Comparison of ENCODE assay signal across 8 mouse cellular contexts in the genomic region with DNA sequence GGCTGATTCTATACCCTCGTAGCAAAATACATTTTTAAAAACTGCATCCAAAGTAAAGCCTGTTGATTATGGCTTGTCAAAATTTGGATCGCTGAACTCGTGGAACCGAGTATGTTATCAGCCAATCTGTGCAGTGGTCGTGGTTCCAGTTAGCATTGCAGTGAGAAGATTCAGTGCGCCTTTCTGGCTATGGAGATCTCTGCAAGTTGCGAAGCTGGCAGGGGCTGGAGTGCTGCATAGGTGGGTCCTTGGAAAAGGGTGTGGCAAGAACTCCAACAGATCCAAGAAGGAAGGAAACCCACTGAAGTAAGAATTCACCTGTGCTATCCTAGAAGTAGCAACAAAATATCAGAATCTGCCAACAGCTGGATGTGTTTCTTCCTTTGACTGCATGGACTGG. TPM values are rescaled to one million over a fixed set of nuclear protein-coding genes. Genes with fewer than 3 reads are reported as not detected.
DNase-seq lines count a peak whose midpoint lies in the region; ATAC-seq and TF ChIP-seq lines count a peak whose summit lies in the region.

No protein-coding gene starts in this region.

- no peaks in the 10 kb centered on the region for H3K9me3 ChIP-seq in CH12.LX (replicated peaks; ENCODE audit: low read length)
- no peaks in the 10 kb centered on the region for H3K9me3 ChIP-seq in embryonic facial prominence, embryonic 14.5 days (ENCODE audit: control insufficient read depth, low read length)
- no peaks in the 10 kb centered on the region for H3K9me3 ChIP-seq in intestine, embryonic 16.5 days (ENCODE audit: control insufficient read depth, low read length)
- no peaks in the 10 kb centered on the region for H3K9me3 ChIP-seq in midbrain, embryonic 11.5 days (ENCODE audit: control insufficient read depth, low read length)

- no peak for TF ChIP-seq POLR2A in CH12.LX (IDR thresholded peaks at IDR 0.05; ENCODE audit: low read depth, low read length)

- H3K27ac ChIP-seq in CH12.LX (ENCODE audit: insufficient read depth, low read depth): no peak overlapping the region
- peak overlapping the region; percentile 97 for H3K27ac ChIP-seq in embryonic facial prominence, embryonic 14.5 days (replicated peaks; ENCODE audit: low read depth, low read length)
- peak overlapping the region; percentile 19; the same call in 1 of the 2 replicates for H3K27ac ChIP-seq in intestine, embryonic 16.5 days (ENCODE audit: low read length)
- no peak overlapping the region for H3K27ac ChIP-seq in midbrain, embryonic 11.5 days (ENCODE audit: low read depth, low read length)

- H3K4me1 ChIP-seq in CH12.LX (ENCODE audit: control insufficient read depth in 1 of 2, insufficient read depth in 2 of 2): peaks cover 0 to 16% of the 10 kb centered on the region in 2 experiments; a peak in 2 of 4 replicates
- H3K4me1 ChIP-seq in embryonic facial prominence, embryonic 14.5 days (ENCODE audit: control insufficient read depth, insufficient read depth, low read length): peaks cover 7% of the 10 kb centered on the region
- H3K4me1 ChIP-seq in intestine, embryonic 16.5 days (ENCODE audit: control insufficient read depth, insufficient read depth, low read length): 0 out of 2 replicates have a peak, but pooled peaks cover 6% of the 10 kb centered on the region
- peaks cover 6% of the 10 kb centered on the region for H3K4me1 ChIP-seq in midbrain, embryonic 11.5 days (ENCODE audit: control insufficient read depth, insufficient read depth, low read length)

- peaks cover 4% of the 10 kb centered on the region for H3K27me3 ChIP-seq in CH12.LX (replicated peaks)
- no peaks in the 10 kb centered on the region for H3K27me3 ChIP-seq in embryonic facial prominence, embryonic 14.5 days (replicated peaks; ENCODE audit: control insufficient read depth, insufficient read depth, low read length)
- no peaks in the 10 kb centered on the region for H3K27me3 ChIP-seq in intestine, embryonic 16.5 days (replicated peaks; ENCODE audit: control insufficient read depth, insufficient read depth, low read length)
- 0 out of 2 replicates have a peak, but pooled peaks cover 2% of the 10 kb centered on the region for H3K27me3 ChIP-seq in midbrain, embryonic 11.5 days (ENCODE audit: control insufficient read depth, insufficient read depth, low read length)

- peaks cover 8% of the 10 kb centered on the region for H3K79me2 ChIP-seq in CH12.LX (replicated peaks; ENCODE audit: control insufficient read depth, extremely low read depth, insufficient read depth, poor library complexity, severe bottlenecking)

- ATAC-seq in embryonic facial prominence, embryonic 14.5 days (ENCODE audit: low read depth): no peak
- no peak for ATAC-seq in intestine, embryonic 16.5 days
- ATAC-seq in midbrain, embryonic 11.5 days (ENCODE audit: low FRiP score): no peak

- WGBS in embryonic facial prominence, embryonic 14.5 days: under 1% methylated on average over 7 of the region's 7 CpGs
- 2% methylated on average over 7 of the region's 7 CpGs for WGBS in intestine, embryonic 16.5 days
- 11% methylated on average over 7 of the region's 7 CpGs for WGBS in midbrain, embryonic 11.5 days

- TF ChIP-seq EP300 in CH12.LX (IDR thresholded peaks at IDR 0.05; ENCODE audit: low read length): no peak

- in situ Hi-C loops in CH12.LX (cut with MboI; ENCODE audit: low pct_ligation_motif_present, low pct_unique_long_range_greater_than_20kb, low sequenced_read_pairs): no loop called here

- TF ChIP-seq CTCF in CH12.LX (conservative IDR thresholded peaks at IDR 0.05 in 1 of 2, IDR thresholded peaks at IDR 0.05 in 1 of 2; ENCODE audit: low read depth in 2 of 2, low read length in 2 of 2): no peak

- peak overlapping the region; percentile 74 to 85 (median 82) for H3K4me3 ChIP-seq in CH12.LX (replicated peaks in 1 of 3; ENCODE audit: low read depth in 2 of 3, low read length in 2 of 3, poor library complexity in 1 of 3)
- H3K4me3 ChIP-seq in embryonic facial prominence, embryonic 14.5 days (ENCODE audit: low read depth, low read length): peak overlapping the region; percentile 82
- peak overlapping the region; percentile 92 for H3K4me3 ChIP-seq in intestine, embryonic 16.5 days (ENCODE audit: low read length)
- peak overlapping the region; percentile 92 for H3K4me3 ChIP-seq in midbrain, embryonic 11.5 days (ENCODE audit: low read depth, low read length)

- DNase-seq in adrenal gland, postnatal 10 days: peak; percentile 8
- no peak for DNase-seq in adrenal gland, adult 8-10 months
- DNase-seq in CH12.LX (ENCODE audit: extremely low read depth): no peak
- peak; percentile 41 for DNase-seq in embryonic facial prominence, embryonic 14.5 days (ENCODE audit: low spot score)
- DNase-seq in midbrain, embryonic 11.5 days (ENCODE audit: low spot score, missing footprints): peak; percentile 88
- no peak for DNase-seq in right cerebral cortex, postnatal 14 days
- no peak for DNase-seq in ovary, postnatal 14 days (ENCODE audit: low spot score)

- H3K36me3 ChIP-seq in CH12.LX (replicated peaks in 1 of 2; ENCODE audit: control insufficient read depth in 1 of 2, insufficient read depth in 1 of 2, low read length in 1 of 2): peaks cover 10 to 13% of the 10 kb centered on the region in 2 experiments
- H3K36me3 ChIP-seq in embryonic facial prominence, embryonic 14.5 days (ENCODE audit: control insufficient read depth, insufficient read depth, low read length): peaks cover 10% of the 10 kb centered on the region
- H3K36me3 ChIP-seq in intestine, embryonic 16.5 days (ENCODE audit: control insufficient read depth, insufficient read depth, low read length): peaks cover under 1% of the 10 kb centered on the region; the same call in 1 of the 2 replicates
- peaks cover 4% of the 10 kb centered on the region for H3K36me3 ChIP-seq in midbrain, embryonic 11.5 days (ENCODE audit: control insufficient read depth, insufficient read depth, low read length)

- peak overlapping the region; percentile 52 for H3K4me2 ChIP-seq in CH12.LX (ENCODE audit: insufficient read depth, low read depth, poor library complexity, severe bottlenecking)
- peak overlapping the region; percentile 57 for H3K4me2 ChIP-seq in embryonic facial prominence, embryonic 14.5 days (ENCODE audit: low read depth, low read length)
- H3K4me2 ChIP-seq in intestine, embryonic 16.5 days (ENCODE audit: low read depth, low read length): peak overlapping the region; percentile 67
- peak overlapping the region; percentile 57 for H3K4me2 ChIP-seq in midbrain, embryonic 11.5 days

- dilution Hi-C loops in CH12.LX (cut with MboI; ENCODE audit: extremely low pct_ligation_motif_present, extremely low pct_unique_long_range_greater_than_20kb, low sequenced_read_pairs): no loop called here

- no peak for TF ChIP-seq RAD21 in CH12.LX (IDR thresholded peaks at IDR 0.05; ENCODE audit: low read depth, low read length)

- peak overlapping the region; percentile 98 for H3K9ac ChIP-seq in CH12.LX (ENCODE audit: insufficient read depth, low read depth)
- peak overlapping the region; percentile 99 for H3K9ac ChIP-seq in embryonic facial prominence, embryonic 14.5 days (ENCODE audit: low read depth, low read length)
- H3K9ac ChIP-seq in intestine, embryonic 16.5 days (ENCODE audit: low read depth, low read length): peak overlapping the region; percentile 100
- H3K9ac ChIP-seq in midbrain, embryonic 11.5 days (ENCODE audit: low read length): peak overlapping the region; percentile 99

TF ChIP-seq in CH12.LX, 34 proteins besides CTCF, POLR2A, EP300 and RAD21:
- no peak for TF ChIP-seq JUND (conservative IDR thresholded peaks at IDR 0.05; ENCODE audit: low read depth, low read length)
- no peak for TF ChIP-seq MYC (IDR thresholded peaks at IDR 0.05; ENCODE audit: low read depth, low read length)
- TF ChIP-seq KAT2A (IDR thresholded peaks at IDR 0.05; ENCODE audit: insufficient replicate concordance, low read length): no peak
TF ChIP-seq in CH12.LX: peak in this region for 0.

RNA-seq across cellular contexts. Expression of a gene that starts 1.4 kb away (rescaled TPM):
- total RNA-seq in adrenal gland, postnatal 10 days (2021): 10 to 100 TPM; 22.9 to 27.3 TPM
- total RNA-seq in adrenal gland, adult 8-10 months (2022): 10 to 100 TPM; 20.8 to 29.9 (median 25.2) TPM
- total RNA-seq in CH12.LX (2012; rRNA removed): 24.5 and 29.1 TPM in 2 replicates
- 33.2 and 33.4 TPM in 2 replicates for total RNA-seq in CH12.LX (2014; rRNA removed)
- 23.3 and 23.6 TPM in 2 replicates for polyA plus RNA-seq in CH12.LX (2012; ENCODE audit: insufficient read length, low read depth)
- polyA plus RNA-seq in embryonic facial prominence, embryonic 14.5 days (2014; fragmentation: Nextera tagmentation; extraction: Ambion mirVana): 37.7 and 46.7 TPM in 2 replicates
- polyA plus RNA-seq in intestine, embryonic 16.5 days (2015; fragmentation: Nextera tagmentation; extraction: Ambion mirVana): 21.4 and 22.9 TPM in 2 replicates
- polyA plus RNA-seq in midbrain, embryonic 11.5 days (2014; fragmentation: Nextera tagmentation; extraction: Ambion mirVana): 45.3 and 52.6 TPM in 2 replicates

RNA-seq across cellular contexts. Expression of a gene that starts 39.0 kb away (rescaled TPM):
- total RNA-seq in adrenal gland, postnatal 10 days (2021): 10 to 100 TPM; 28.3 to 31.5 TPM
- 10 to 100 TPM; 37.1 to 54.3 (median 48.0) TPM for total RNA-seq in adrenal gland, adult 8-10 months (2022)
- total RNA-seq in CH12.LX (2012; rRNA removed) (15.6 and 18.4 TPM in 2 replicates), CH12.LX (2014; rRNA removed) (11.6 and 13.4 TPM in 2 replicates)
- polyA plus RNA-seq in CH12.LX (2012; ENCODE audit: insufficient read length, low read depth): 25.3 and 32.8 TPM in 2 replicates
- polyA plus RNA-seq in embryonic facial prominence, embryonic 14.5 days (2014; fragmentation: Nextera tagmentation; extraction: Ambion mirVana): 40.0 and 46.2 TPM in 2 replicates
- polyA plus RNA-seq in intestine, embryonic 16.5 days (2015; fragmentation: Nextera tagmentation; extraction: Ambion mirVana): 44.9 and 47.7 TPM in 2 replicates
- polyA plus RNA-seq in midbrain, embryonic 11.5 days (2014; fragmentation: Nextera tagmentation; extraction: Ambion mirVana): 23.8 and 24.2 TPM in 2 replicates

Comparison
In these comparisons a context has a peak if more than half of its experiments do, and no peak if none do; other contexts are left out.
1. DNase-seq: peak in adrenal gland, postnatal 10 days (single experiment), embryonic facial prominence, embryonic 14.5 days (single experiment) and midbrain, embryonic 11.5 days (single experiment); none in adrenal gland, adult 8-10 months (single experiment), CH12.LX (single experiment), right cerebral cortex, postnatal 14 days (single experiment) and ovary, postnatal 14 days (single experiment).
2. H3K27ac ChIP-seq: peak in embryonic facial prominence, embryonic 14.5 days (single experiment) and intestine, embryonic 16.5 days (single experiment); none in CH12.LX (single experiment) and midbrain, embryonic 11.5 days (single experiment).
3. Peak in every context shown above with its lines, with median percentiles within 50 percentile points of each other: H3K4me2 ChIP-seq, H3K4me3 ChIP-seq and H3K9ac ChIP-seq.